Mouse (Mus musculus): ENCODE results near the gene Hoxb7. TPM values are rescaled to one million over a fixed set of nuclear protein-coding genes. Genes with fewer than 3 reads are reported as not detected.

The Hoxb7 gene
- polyA plus RNA-seq, 1 experiment from 2014 or later: 45.6 TPM

- peak overlapping the region; percentile 97 for H3K9ac ChIP-seq
- WGBS: under 1% methylated on average over 22 of the region's 22 CpGs
- no peaks in the 10 kb centered on the region for H3K36me3 ChIP-seq (replicated peaks; ENCODE audit: control insufficient read depth, insufficient read depth)
- peaks cover 96% of the 10 kb centered on the region for H3K27me3 ChIP-seq (ENCODE audit: control insufficient read depth, insufficient read depth, low read length)
- H3K4me1 ChIP-seq (replicated peaks; ENCODE audit: control insufficient read depth, insufficient read depth, low read length): no peaks in the 10 kb centered on the region
- H3K27ac ChIP-seq: peak overlapping the region; percentile 99
- DNase-seq (ENCODE audit: low spot score): no peak
- peak overlapping the region; percentile 77 for H3K4me2 ChIP-seq (replicated peaks)
- no peaks in the 10 kb centered on the region for H3K9me3 ChIP-seq (ENCODE audit: control insufficient read depth, low read length)
- H3K4me3 ChIP-seq (replicated peaks; ENCODE audit: low read length): peak overlapping the region; percentile 48
- ATAC-seq (ENCODE audit: low FRiP score): no peak
Measured at GRCm38 (mm10) chr11:96325747-96326212, 39.4 kb downstream of the Hoxb7 start.

DNA sequence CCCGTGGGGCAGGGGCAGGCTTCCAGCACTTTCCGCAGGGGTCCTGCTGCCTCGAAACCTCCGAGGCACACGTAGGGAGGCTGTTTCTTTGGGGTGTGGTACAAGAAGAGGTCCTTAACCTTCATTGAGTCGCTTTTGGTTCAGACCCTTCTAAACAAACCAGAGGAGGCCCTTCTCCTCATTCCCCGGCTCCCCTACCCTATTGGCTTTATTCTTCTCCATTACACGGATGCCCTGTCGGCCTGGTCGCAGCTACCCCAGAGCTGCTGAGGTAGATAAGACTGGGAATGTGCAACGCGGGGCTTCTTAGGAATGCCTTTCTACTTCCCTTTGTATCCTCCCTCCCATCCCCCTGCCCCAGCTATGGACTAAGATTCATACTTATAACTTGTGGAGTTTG, 40.3 kb downstream of the Hoxb7 start:
- WGBS: 3% methylated on average over 12 of the region's 12 CpGs
- ATAC-seq (ENCODE audit: low FRiP score) (no peak), DNase-seq (ENCODE audit: low spot score) (no peak)
- peaks cover 93% of the 10 kb centered on the region for H3K27me3 ChIP-seq (ENCODE audit: control insufficient read depth, insufficient read depth, low read length)
- no peaks in the 10 kb centered on the region for H3K9me3 ChIP-seq (ENCODE audit: control insufficient read depth, low read length)
- H3K4me3 ChIP-seq (replicated peaks; ENCODE audit: low read length): peak overlapping the region; percentile 48
- H3K4me2 ChIP-seq (replicated peaks): peak overlapping the region; percentile 77
- no peaks in the 10 kb centered on the region for H3K36me3 ChIP-seq (replicated peaks; ENCODE audit: control insufficient read depth, insufficient read depth)
- peak overlapping the region; percentile 99 for H3K27ac ChIP-seq
- peak overlapping the region; percentile 97 for H3K9ac ChIP-seq
- H3K4me1 ChIP-seq (replicated peaks; ENCODE audit: control insufficient read depth, insufficient read depth, low read length): no peaks in the 10 kb centered on the region

DNA sequence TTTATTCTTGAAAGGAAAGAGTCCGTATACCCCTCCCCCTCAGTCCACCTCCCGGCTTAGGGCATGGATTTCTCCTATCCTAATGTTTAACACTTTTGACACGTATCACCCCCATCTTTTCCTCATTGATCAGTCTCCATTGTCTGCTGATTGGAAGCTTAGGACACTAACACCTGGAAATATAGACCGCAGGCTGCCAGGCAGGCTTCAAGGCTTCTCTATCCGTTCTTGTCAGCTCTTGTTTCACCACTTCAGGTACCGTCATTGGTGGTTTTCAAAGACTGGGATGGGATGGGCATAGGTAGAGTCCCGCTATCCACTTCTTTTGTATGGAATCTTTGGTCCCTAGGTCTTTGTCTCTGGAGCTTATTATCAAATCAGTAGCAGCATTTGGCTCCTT, 40.7 kb downstream of the Hoxb7 start:
- Histone ChIP-seq H3K4me2 (replicated peaks) (peak overlapping the region; percentile 77), H3K9ac (peak overlapping the region; percentile 97), H3K9me3 (ENCODE audit: control insufficient read depth, low read length) (no peaks in the 10 kb centered on the region), H3K27me3 (ENCODE audit: control insufficient read depth, insufficient read depth, low read length) (peaks cover 88% of the 10 kb centered on the region), H3K36me3 (replicated peaks; ENCODE audit: control insufficient read depth, insufficient read depth) (no peaks in the 10 kb centered on the region), H3K27ac (peak overlapping the region; percentile 99), H3K4me3 (replicated peaks; ENCODE audit: low read length) (peak overlapping the region; percentile 48), H3K4me1 (replicated peaks; ENCODE audit: control insufficient read depth, insufficient read depth, low read length) (no peaks in the 10 kb centered on the region)
- no peak for DNase-seq (ENCODE audit: low spot score)
- no peak for ATAC-seq (ENCODE audit: low FRiP score)
- 5% methylated on average over 7 of the region's 7 CpGs for WGBS

DNA sequence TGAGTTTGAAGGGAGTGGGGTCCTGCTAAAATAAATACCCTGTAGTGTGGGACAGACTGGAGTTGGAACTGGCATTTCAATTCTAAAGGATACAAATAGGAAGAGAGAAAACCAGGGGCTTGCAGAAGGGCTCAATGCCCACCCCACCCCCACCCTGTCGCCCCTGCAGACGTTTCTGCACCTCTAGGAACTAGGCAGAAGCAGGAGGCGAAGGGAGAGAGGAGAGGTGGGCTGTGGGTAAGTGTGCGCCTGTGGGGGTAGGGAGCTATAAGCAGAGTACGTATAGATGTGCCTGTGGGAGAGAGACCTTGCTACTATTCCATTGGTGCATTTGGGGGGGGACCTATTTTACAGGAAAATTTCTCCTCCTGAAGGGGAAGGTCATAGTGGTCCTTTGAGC, 41.3 kb downstream of the Hoxb7 start:
- Histone ChIP-seq H3K4me3 (replicated peaks; ENCODE audit: low read length) (peak overlapping the region; percentile 48), H3K36me3 (replicated peaks; ENCODE audit: control insufficient read depth, insufficient read depth) (0 out of 2 replicates have a peak, but pooled peaks cover 2% of the 10 kb centered on the region), H3K9ac (peak overlapping the region; percentile 97), H3K4me2 (replicated peaks) (peak overlapping the region; percentile 77), H3K27me3 (ENCODE audit: control insufficient read depth, insufficient read depth, low read length) (peaks cover 84% of the 10 kb centered on the region), H3K4me1 (replicated peaks; ENCODE audit: control insufficient read depth, insufficient read depth, low read length) (no peaks in the 10 kb centered on the region), H3K27ac (peak overlapping the region; percentile 99), H3K9me3 (ENCODE audit: control insufficient read depth, low read length) (no peaks in the 10 kb centered on the region)
- no peak for DNase-seq (ENCODE audit: low spot score)
- peak; percentile 68 for ATAC-seq (ENCODE audit: low FRiP score)
- WGBS: 4% methylated on average over 5 of the region's 5 CpGs

DNA sequence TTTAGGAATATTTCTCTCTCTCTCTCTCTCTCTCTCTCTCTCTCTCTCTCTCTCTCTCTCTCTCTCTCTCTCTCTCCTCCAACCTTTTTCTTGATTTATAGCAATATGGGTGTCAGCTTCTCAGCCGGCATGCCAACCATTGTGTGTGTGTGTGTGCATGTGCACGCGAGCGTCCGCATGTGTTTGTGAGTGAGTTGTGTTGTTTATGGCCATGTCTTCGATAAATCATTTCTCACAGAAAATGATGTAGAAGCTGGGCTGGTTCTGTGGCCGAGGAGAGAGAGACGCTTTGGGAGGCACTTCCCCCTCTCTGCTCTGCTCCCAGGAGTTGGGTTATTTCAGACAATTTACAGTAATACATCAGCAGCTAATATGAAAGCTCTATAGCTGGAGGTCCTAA, 42.2 kb downstream of the Hoxb7 start:
- Histone ChIP-seq H3K36me3 (replicated peaks; ENCODE audit: control insufficient read depth, insufficient read depth) (0 out of 2 replicates have a peak, but pooled peaks cover 6% of the 10 kb centered on the region), H3K27ac (peak overlapping the region; percentile 99), H3K27me3 (ENCODE audit: control insufficient read depth, insufficient read depth, low read length) (peaks cover 85% of the 10 kb centered on the region), H3K4me3 (replicated peaks; ENCODE audit: low read length) (peak overlapping the region; percentile 48), H3K4me2 (replicated peaks) (peak overlapping the region; percentile 77), H3K9ac (peak overlapping the region; percentile 97), H3K9me3 (ENCODE audit: control insufficient read depth, low read length) (no peaks in the 10 kb centered on the region), H3K4me1 (replicated peaks; ENCODE audit: control insufficient read depth, insufficient read depth, low read length) (no peaks in the 10 kb centered on the region)
- DNase-seq (ENCODE audit: low spot score) (no peak), ATAC-seq (ENCODE audit: low FRiP score) (no peak)
- 7% methylated on average over 8 of the region's 8 CpGs for WGBS

DNA sequence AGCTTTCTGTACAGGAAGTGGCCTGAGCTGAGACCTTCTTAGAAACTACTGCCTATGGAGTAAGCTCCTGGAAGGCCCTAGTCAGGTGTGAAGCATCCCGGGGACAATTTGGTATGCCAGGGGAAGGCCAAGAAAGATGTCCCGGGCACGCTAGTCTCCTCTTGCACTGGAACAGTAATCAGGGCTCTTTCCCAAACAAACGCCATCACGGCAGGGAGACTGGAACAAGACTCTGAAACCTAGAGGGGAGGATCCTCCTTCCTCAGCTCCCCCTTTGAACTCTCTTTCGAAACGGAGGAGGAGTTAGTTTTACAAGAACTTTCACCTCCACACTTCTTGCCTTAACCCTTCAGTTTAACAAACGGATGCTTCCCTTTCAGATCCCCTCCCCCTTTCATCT, 45.7 kb downstream of the Hoxb7 start:
- Histone ChIP-seq H3K9me3 (ENCODE audit: control insufficient read depth, low read length) (no peaks in the 10 kb centered on the region), H3K27ac (peak overlapping the region; percentile 99), H3K36me3 (replicated peaks; ENCODE audit: control insufficient read depth, insufficient read depth) (0 out of 2 replicates have a peak, but pooled peaks cover 6% of the 10 kb centered on the region), H3K4me1 (replicated peaks; ENCODE audit: control insufficient read depth, insufficient read depth, low read length) (peaks cover 12% of the 10 kb centered on the region; the same call in 1 of the 2 replicates), H3K4me2 (replicated peaks) (peak overlapping the region; percentile 77), H3K9ac (peak overlapping the region; percentile 97), H3K4me3 (replicated peaks; ENCODE audit: low read length) (peak overlapping the region; percentile 48), H3K27me3 (ENCODE audit: control insufficient read depth, insufficient read depth, low read length) (peaks cover 86% of the 10 kb centered on the region)
- ATAC-seq (ENCODE audit: low FRiP score) (no peak), DNase-seq (ENCODE audit: low spot score) (no peak)
- 0% methylated on average over 8 of the region's 8 CpGs for WGBS

GRCm38 (mm10) chr11:96332618-96333032, 46.2 kb downstream of the Hoxb7 start:
- H3K4me2 ChIP-seq (replicated peaks): peak overlapping the region; percentile 77
- peak overlapping the region; percentile 97 for H3K9ac ChIP-seq
- ATAC-seq (ENCODE audit: low FRiP score) (no peak), DNase-seq (ENCODE audit: low spot score) (no peak)
- H3K9me3 ChIP-seq (ENCODE audit: control insufficient read depth, low read length): no peaks in the 10 kb centered on the region
- H3K36me3 ChIP-seq (replicated peaks; ENCODE audit: control insufficient read depth, insufficient read depth): 0 out of 2 replicates have a peak, but pooled peaks cover 6% of the 10 kb centered on the region
- H3K4me3 ChIP-seq (replicated peaks; ENCODE audit: low read length): peak overlapping the region; percentile 48
- peaks cover 17% of the 10 kb centered on the region for H3K4me1 ChIP-seq (replicated peaks; ENCODE audit: control insufficient read depth, insufficient read depth, low read length)
- under 1% methylated on average over 35 of the region's 35 CpGs for WGBS
- H3K27ac ChIP-seq: peak overlapping the region; percentile 99
- peaks cover 86% of the 10 kb centered on the region for H3K27me3 ChIP-seq (ENCODE audit: control insufficient read depth, insufficient read depth, low read length)

DNA sequence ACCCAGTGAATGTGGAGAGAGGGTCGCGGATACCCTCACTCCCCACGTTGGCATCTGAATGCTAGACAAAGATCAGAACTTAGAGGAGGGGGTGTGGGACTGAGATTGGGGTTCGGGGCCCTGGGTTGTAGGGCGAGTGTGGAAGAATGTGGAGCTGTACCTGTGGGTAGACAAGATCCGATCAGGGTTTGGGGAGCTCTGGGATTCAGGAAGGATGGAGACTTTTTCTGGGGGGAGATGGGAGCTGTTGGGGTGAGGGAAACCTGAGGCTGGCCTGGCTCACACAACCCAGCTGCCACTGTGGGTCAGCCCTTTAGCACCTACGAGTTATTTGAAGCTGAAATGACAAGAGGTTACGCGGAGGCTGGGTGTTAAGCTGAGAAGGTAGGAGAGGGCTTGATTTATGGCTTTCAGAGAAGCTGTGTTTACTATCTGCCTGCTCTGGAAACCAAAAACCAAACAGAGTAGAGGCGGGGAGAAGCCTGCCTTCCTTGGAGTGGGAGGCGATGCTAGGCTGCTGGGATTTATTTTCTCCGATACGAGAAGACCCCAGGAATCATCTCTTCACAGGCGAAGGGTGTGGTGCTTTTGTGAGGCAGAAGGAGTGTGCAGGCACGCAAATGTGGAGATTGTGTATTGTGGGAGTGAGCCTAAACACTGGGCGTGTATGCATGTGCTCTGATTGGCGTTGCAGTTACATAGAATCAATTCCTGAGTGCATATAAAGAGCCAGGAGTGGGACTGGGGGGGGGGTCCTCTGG, 47.0 kb downstream of the Hoxb7 start:
- H3K4me1 ChIP-seq (replicated peaks; ENCODE audit: control insufficient read depth, insufficient read depth, low read length): peaks cover 21% of the 10 kb centered on the region
- 2% methylated on average over 17 of the region's 17 CpGs for WGBS
- 0 out of 2 replicates have a peak, but pooled peaks cover 6% of the 10 kb centered on the region for H3K36me3 ChIP-seq (replicated peaks; ENCODE audit: control insufficient read depth, insufficient read depth)
- H3K4me3 ChIP-seq (replicated peaks; ENCODE audit: low read length): peak overlapping the region; percentile 48
- H3K9me3 ChIP-seq (ENCODE audit: control insufficient read depth, low read length): no peaks in the 10 kb centered on the region
- H3K27me3 ChIP-seq (ENCODE audit: control insufficient read depth, insufficient read depth, low read length): peaks cover 87% of the 10 kb centered on the region
- peak overlapping the region; percentile 77 for H3K4me2 ChIP-seq (replicated peaks)
- peak overlapping the region; percentile 99 for H3K27ac ChIP-seq
- DNase-seq (ENCODE audit: low spot score): no peak
- H3K9ac ChIP-seq: peak overlapping the region; percentile 97
- no peak for ATAC-seq (ENCODE audit: low FRiP score)

GRCm38 (mm10) chr11:96334002-96334364, 47.6 kb downstream of the Hoxb7 start:
- H3K9ac ChIP-seq: peak overlapping the region; percentile 97
- peak overlapping the region; percentile 77 for H3K4me2 ChIP-seq (replicated peaks)
- H3K4me1 ChIP-seq (replicated peaks; ENCODE audit: control insufficient read depth, insufficient read depth, low read length): peaks cover 25% of the 10 kb centered on the region
- ATAC-seq (ENCODE audit: low FRiP score): no peak
- WGBS: 6% methylated on average over 2 of the region's 2 CpGs
- peak overlapping the region; percentile 48 for H3K4me3 ChIP-seq (replicated peaks; ENCODE audit: low read length)
- H3K27me3 ChIP-seq (ENCODE audit: control insufficient read depth, insufficient read depth, low read length): peaks cover 87% of the 10 kb centered on the region
- 0 out of 2 replicates have a peak, but pooled peaks cover 6% of the 10 kb centered on the region for H3K36me3 ChIP-seq (replicated peaks; ENCODE audit: control insufficient read depth, insufficient read depth)
- no peak for DNase-seq (ENCODE audit: low spot score)
- H3K9me3 ChIP-seq (ENCODE audit: control insufficient read depth, low read length): no peaks in the 10 kb centered on the region
- H3K27ac ChIP-seq: peak overlapping the region; percentile 99
